9 mouse cellular contexts compared by ENCODE assay signal in the genomic region with DNA sequence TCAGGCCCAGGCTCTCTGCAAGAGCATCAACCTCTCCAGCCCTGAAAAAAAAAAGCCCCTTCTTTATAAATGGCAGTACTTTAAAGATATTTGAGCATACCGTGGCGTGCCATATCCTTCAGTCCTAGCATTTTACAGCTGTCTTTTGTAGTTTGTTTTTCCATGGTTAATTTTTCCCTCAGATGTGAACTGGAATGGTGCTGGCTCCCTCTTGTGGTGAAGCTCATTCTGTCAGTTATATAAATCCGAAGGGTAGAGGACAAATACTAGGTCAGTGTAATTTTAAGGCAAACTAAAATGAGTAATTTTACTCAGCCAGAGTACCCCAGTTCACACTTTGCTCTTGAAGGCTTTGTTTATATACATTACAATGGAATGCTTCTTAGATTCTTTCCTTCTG. TPM values are rescaled to one million over a fixed set of nuclear protein-coding genes. Genes with fewer than 3 reads are reported as not detected.
DNase-seq lines count a peak whose midpoint lies in the region; ATAC-seq and TF ChIP-seq lines count a peak whose summit lies in the region.
"Had no signal": no experiment of that assay in that cellular context is flagged by ENCODE, and none has a peak within 500 bp of the region (broad histone marks: within the 10 kb centered on the region; RNA-seq: fewer than 3 reads in every experiment).

No protein-coding gene starts in this region.

- no peak overlapping the region for H3K4me2 ChIP-seq in hindbrain, postnatal 0 days (ENCODE audit: low read depth, low read length)
- no peak overlapping the region for H3K4me2 ChIP-seq in liver, postnatal 0 days (ENCODE audit: low read depth, low read length)
- H3K4me2 ChIP-seq: hindbrain, embryonic 15.5 days had no signal

- no peak for ATAC-seq in hindbrain, postnatal 0 days
- no peak for ATAC-seq in liver, postnatal 0 days

- 30% methylated on average over 3 of the region's 3 CpGs for WGBS in hindbrain, postnatal 0 days
- WGBS in liver, postnatal 0 days (ENCODE audit: insufficient replicate concordance), result 56% methylated on average over 3 of the region's 3 CpGs
- WGBS in forebrain, embryonic 10.5 days, result 71% methylated on average over 3 of the region's 3 CpGs

- H3K9me3 ChIP-seq in hindbrain, postnatal 0 days (ENCODE audit: low read length), result no peaks in the 10 kb centered on the region
- no peaks in the 10 kb centered on the region for H3K9me3 ChIP-seq in liver, postnatal 0 days (ENCODE audit: low read length)
- no peaks in the 10 kb centered on the region for H3K9me3 ChIP-seq in forebrain, embryonic 10.5 days
- H3K9me3 ChIP-seq: hindbrain, embryonic 15.5 days had no signal

- intact Hi-C loops in gastrocnemius, postnatal 36 days (cut with DNase I), result loop anchor here (5.0 kb wide), 1 partner anchor 309 kb away; no protein-coding TSS in a partner anchor

- H3K4me1 ChIP-seq in hindbrain, postnatal 0 days (ENCODE audit: insufficient read depth, low read length), result no peaks in the 10 kb centered on the region
- no peaks in the 10 kb centered on the region for H3K4me1 ChIP-seq in liver, postnatal 0 days (ENCODE audit: insufficient read depth)
- no peaks in the 10 kb centered on the region for H3K4me1 ChIP-seq in forebrain, embryonic 10.5 days
- H3K4me1 ChIP-seq: hindbrain, embryonic 15.5 days had no signal

- no peak overlapping the region for H3K9ac ChIP-seq in hindbrain, postnatal 0 days (replicated peaks; ENCODE audit: low read length)
- no peak overlapping the region for H3K9ac ChIP-seq in liver, postnatal 0 days (replicated peaks)
- H3K9ac ChIP-seq: hindbrain, embryonic 15.5 days had no signal

- DNase-seq in gastrocnemius, postnatal 10 days, result peak; percentile 32
- DNase-seq in gastrocnemius, postnatal 36 days, result no peak
- DNase-seq in thymus, postnatal 14 days, result peak; percentile 15
- DNase-seq in thymus, adult 18-20 months, result no peak
- peak; percentile 64 to 74 for DNase-seq in cerebellum, postnatal 14 days
- DNase-seq in hindbrain, postnatal 0 days (ENCODE audit: low spot score), result peak; percentile 81
- peak; percentile 30 for DNase-seq in liver, postnatal 0 days
- DNase-seq in forebrain, embryonic 10.5 days (ENCODE audit: extremely low spot score, low spot score), result no peak

- peaks cover 4% of the 10 kb centered on the region; the same call in 1 of the 2 replicates for H3K36me3 ChIP-seq in hindbrain, postnatal 0 days (ENCODE audit: insufficient read depth, low read length)
- H3K36me3 ChIP-seq in liver, postnatal 0 days (replicated peaks; ENCODE audit: insufficient read depth, low read length), result peaks cover 21% of the 10 kb centered on the region
- peaks cover 55% of the 10 kb centered on the region for H3K36me3 ChIP-seq in forebrain, embryonic 10.5 days (replicated peaks)

- no peak overlapping the region for H3K4me3 ChIP-seq in hindbrain, postnatal 0 days (ENCODE audit: low read length)
- no peak overlapping the region for H3K4me3 ChIP-seq in liver, postnatal 0 days (ENCODE audit: low read depth, low read length)
- no peak overlapping the region for H3K4me3 ChIP-seq in forebrain, embryonic 10.5 days
- H3K4me3 ChIP-seq: hindbrain, embryonic 15.5 days had no signal

- H3K27me3 ChIP-seq in hindbrain, postnatal 0 days (ENCODE audit: insufficient read depth, low read length), result no peaks in the 10 kb centered on the region
- no peaks in the 10 kb centered on the region for H3K27me3 ChIP-seq in liver, postnatal 0 days (ENCODE audit: insufficient read depth, low read length)
- no peaks in the 10 kb centered on the region for H3K27me3 ChIP-seq in forebrain, embryonic 10.5 days (ENCODE audit: poor library complexity, severe bottlenecking)
- H3K27me3 ChIP-seq: hindbrain, embryonic 15.5 days had no signal

- TF ChIP-seq CTCF in hindbrain, postnatal 0 days (IDR thresholded peaks at IDR 0.05; ENCODE audit: low read depth), result peak; percentile 86
- peak; percentile 78 for TF ChIP-seq CTCF in liver, postnatal 0 days (IDR thresholded peaks at IDR 0.05; ENCODE audit: low read depth)

- TF ChIP-seq EP300 in liver, postnatal 0 days (IDR thresholded peaks at IDR 0.05; ENCODE audit: low read depth), result 0 out of 2 replicates have a peak, but pooled peaks have one; percentile 10

- no peak overlapping the region for H3K27ac ChIP-seq in hindbrain, postnatal 0 days
- no peak overlapping the region for H3K27ac ChIP-seq in liver, postnatal 0 days (ENCODE audit: low read depth)
- no peak overlapping the region for H3K27ac ChIP-seq in forebrain, embryonic 10.5 days
- H3K27ac ChIP-seq: hindbrain, embryonic 15.5 days had no signal

RNA-seq across cellular contexts. Expression of gene Anapc4, which starts 12.1 kb away (rescaled TPM):
- total RNA-seq in gastrocnemius, postnatal 10 days (2021), result 10 to 100 TPM; 42.5 to 52.7 TPM
- total RNA-seq in gastrocnemius, postnatal 36 days (2021), result 10 to 100 TPM; 32.2 to 37.6 TPM
- total RNA-seq in hindbrain, postnatal 0 days (2014; rRNA removed), result 45.8 and 48.8 TPM in 2 replicates
- 73.8 and 77.5 TPM in 2 replicates for polyA plus RNA-seq in hindbrain, postnatal 0 days (2015; fragmentation: Nextera tagmentation; extraction: Ambion mirVana)
- 17.6 and 18.1 TPM in 2 replicates for polyA plus RNA-seq in liver, postnatal 0 days (2015; fragmentation: Nextera tagmentation; extraction: Ambion mirVana)
- 116 and 118 TPM in 2 replicates for polyA plus RNA-seq in forebrain, embryonic 10.5 days (2016; fragmentation: Nextera tagmentation; extraction: Ambion mirVana)

RNA-seq across cellular contexts. Expression of gene Zcchc4, which starts 46.5 kb away (rescaled TPM):
- total RNA-seq in gastrocnemius, postnatal 10 days (2021), result 1 to 10 TPM; 5.5 to 7.5 TPM
- 1 to 10 TPM; 3.6 to 5.0 TPM for total RNA-seq in gastrocnemius, postnatal 36 days (2021)
- total RNA-seq in hindbrain, postnatal 0 days (2014; rRNA removed), result 9.7 and 10.6 TPM in 2 replicates
- 6.7 and 6.9 TPM in 2 replicates for polyA plus RNA-seq in hindbrain, postnatal 0 days (2015; fragmentation: Nextera tagmentation; extraction: Ambion mirVana)
- polyA plus RNA-seq in liver, postnatal 0 days (2015; fragmentation: Nextera tagmentation; extraction: Ambion mirVana), result 2.6 and 3.6 TPM in 2 replicates
- 21.5 and 22.1 TPM in 2 replicates for polyA plus RNA-seq in forebrain, embryonic 10.5 days (2016; fragmentation: Nextera tagmentation; extraction: Ambion mirVana)

Comparison
In these comparisons a context has a peak if more than half of its experiments do, and no peak if none do; other contexts are left out.
1. DNase-seq: peak in gastrocnemius, postnatal 10 days (single experiment), thymus, postnatal 14 days (single experiment), cerebellum, postnatal 14 days (2 of 2), hindbrain, postnatal 0 days (single experiment) and liver, postnatal 0 days (single experiment); none in gastrocnemius, postnatal 36 days (0 of 2), thymus, adult 18-20 months (0 of 2) and forebrain, embryonic 10.5 days (single experiment).